Mouse (Mus musculus) kidney, postnatal 10 days (tissue): ENCODE data around the gene Gm11238.
"Not testable (repeated sequence)": the region's sequence is repeated elsewhere in the genome, so short reads cannot be mapped to it uniquely, and the experiment has no call there.

Experiments
- DNase-seq: peaks from one replicate; pipeline ENCODE4 v3.0.0; 2021; ENCODE audit warnings: mixed read lengths

Gene Gm11238

DNA sequence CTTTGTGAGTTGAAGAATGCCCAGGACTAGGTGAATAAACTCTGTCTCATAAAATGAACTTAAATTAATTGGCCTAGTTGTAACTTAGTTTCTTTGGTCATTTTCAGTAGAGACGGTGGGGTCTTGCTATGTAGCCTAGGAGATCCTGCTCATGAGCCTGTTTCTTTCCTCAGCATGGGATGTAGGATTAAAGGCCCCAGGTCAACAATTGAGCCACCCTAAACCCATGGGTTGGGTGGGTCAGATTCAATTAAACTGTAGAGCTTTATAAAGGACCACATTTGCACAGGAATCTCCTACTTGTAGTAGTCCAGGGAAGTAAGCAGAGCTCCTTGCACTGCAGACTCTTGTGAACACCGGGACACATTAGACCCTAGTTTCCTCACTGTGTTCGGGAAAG is at the start of gene Gm11238:
Gene Gm11238 (plus strand): TSS at position 301 of the 400 bp plus-strand sequence.
- not testable (repeated sequence) for DNase-seq

DNA sequence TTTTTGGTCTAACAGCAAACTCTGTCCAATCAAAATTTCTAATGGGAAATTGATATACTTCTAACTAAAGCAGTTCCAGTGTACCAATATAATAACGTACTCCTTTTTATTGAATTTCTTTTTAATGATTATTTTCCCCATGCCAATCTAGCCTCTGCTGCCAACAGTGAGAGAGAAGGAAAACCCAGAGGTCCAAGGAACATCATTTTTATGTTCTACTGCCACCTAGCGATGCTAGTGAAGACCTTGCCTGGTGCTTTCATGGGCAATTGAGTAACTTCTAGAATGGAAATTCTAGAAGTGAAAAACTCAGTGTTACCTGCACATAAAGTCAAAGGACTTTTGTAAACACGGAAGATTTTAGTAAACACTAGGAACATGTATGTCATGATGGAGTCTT is 8.4 kb upstream of the Gm11238 start:
- peak; percentile 4 for DNase-seq

DNA sequence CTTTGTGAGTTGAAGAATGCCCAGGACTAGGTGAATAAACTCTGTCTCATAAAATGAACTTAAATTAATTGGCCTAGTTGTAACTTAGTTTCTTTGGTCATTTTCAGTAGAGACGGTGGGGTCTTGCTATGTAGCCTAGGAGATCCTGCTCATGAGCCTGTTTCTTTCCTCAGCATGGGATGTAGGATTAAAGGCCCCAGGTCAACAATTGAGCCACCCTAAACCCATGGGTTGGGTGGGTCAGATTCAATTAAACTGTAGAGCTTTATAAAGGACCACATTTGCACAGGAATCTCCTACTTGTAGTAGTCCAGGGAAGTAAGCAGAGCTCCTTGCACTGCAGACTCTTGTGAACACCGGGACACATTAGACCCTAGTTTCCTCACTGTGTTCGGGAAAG is 15.0 kb downstream of the Gm11238 start, which contains the start of gene Gm11237:
Gene Gm11237 (plus strand): TSS at position 301 of the 400 bp plus-strand sequence.
- DNase-seq = not testable (repeated sequence)

DNA sequence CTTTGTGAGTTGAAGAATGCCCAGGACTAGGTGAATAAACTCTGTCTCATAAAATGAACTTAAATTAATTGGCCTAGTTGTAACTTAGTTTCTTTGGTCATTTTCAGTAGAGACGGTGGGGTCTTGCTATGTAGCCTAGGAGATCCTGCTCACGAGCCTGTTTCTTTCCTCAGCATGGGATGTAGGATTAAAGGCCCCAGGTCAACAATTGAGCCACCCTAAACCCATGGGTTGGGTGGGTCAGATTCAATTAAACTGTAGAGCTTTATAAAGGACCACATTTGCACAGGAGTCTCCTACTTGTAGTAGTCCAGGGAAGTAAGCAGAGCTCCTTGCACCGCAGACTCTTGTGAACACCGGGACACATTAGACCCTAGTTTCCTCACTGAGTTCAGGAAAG is 30.1 kb downstream of the Gm11238 start, which contains the start of gene Gm11236:
Gene Gm11236 (plus strand): TSS at position 301 of the 400 bp plus-strand sequence.
- DNase-seq = not testable (repeated sequence)

DNA sequence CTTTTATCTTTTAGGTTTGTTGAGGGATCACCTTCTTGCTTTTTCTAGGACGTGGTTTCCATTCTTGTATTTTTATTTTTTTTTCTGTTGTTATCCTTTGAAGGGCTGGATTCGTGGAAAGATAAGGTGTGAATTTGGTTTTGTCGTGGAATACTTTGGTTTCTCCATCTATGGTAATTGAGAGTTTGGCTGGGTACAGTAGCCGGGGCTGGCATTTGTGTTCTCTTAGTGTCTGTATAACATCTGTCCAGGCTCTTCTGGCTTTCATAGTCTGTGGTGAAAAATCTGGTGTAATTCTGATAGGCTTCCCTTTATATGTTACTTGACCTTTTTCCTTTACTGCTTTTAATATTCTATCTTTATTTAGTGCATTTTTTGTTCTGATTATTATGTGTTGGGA is 54.2 kb downstream of the Gm11238 start:
- DNase-seq = peak; percentile 3

DNA sequence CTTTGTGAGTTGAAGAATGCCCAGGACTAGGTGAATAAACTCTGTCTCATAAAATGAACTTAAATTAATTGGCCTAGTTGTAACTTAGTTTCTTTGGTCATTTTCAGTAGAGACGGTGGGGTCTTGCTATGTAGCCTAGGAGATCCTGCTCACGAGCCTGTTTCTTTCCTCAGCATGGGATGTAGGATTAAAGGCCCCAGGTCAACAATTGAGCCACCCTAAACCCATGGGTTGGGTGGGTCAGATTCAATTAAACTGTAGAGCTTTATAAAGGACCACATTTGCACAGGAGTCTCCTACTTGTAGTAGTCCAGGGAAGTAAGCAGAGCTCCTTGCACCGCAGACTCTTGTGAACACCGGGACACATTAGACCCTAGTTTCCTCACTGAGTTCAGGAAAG is 60.4 kb downstream of the Gm11238 start, which contains the start of gene Gm11239:
Gene Gm11239 (plus strand): TSS at position 301 of the 400 bp plus-strand sequence.
- not testable (repeated sequence) for DNase-seq

DNA sequence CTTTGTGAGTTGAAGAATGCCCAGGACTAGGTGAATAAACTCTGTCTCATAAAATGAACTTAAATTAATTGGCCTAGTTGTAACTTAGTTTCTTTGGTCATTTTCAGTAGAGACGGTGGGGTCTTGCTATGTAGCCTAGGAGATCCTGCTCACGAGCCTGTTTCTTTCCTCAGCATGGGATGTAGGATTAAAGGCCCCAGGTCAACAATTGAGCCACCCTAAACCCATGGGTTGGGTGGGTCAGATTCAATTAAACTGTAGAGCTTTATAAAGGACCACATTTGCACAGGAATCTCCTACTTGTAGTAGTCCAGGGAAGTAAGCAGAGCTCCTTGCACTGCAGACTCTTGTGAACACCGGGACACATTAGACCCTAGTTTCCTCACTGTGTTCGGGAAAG is 75.5 kb downstream of the Gm11238 start, which contains the start of gene Gm428:
Gene Gm428 (plus strand): TSS at position 301 of the 400 bp plus-strand sequence.
- DNase-seq = not testable (repeated sequence)
